Mouse (Mus musculus): ENCODE measurements around the gene Fam111a. TPM values are rescaled to one million over a fixed set of nuclear protein-coding genes. Genes with fewer than 3 reads are reported as not detected.

Gene Fam111a
- polyA plus RNA-seq, 1 experiment from 2014 or later = 18.4 TPM

DNA sequence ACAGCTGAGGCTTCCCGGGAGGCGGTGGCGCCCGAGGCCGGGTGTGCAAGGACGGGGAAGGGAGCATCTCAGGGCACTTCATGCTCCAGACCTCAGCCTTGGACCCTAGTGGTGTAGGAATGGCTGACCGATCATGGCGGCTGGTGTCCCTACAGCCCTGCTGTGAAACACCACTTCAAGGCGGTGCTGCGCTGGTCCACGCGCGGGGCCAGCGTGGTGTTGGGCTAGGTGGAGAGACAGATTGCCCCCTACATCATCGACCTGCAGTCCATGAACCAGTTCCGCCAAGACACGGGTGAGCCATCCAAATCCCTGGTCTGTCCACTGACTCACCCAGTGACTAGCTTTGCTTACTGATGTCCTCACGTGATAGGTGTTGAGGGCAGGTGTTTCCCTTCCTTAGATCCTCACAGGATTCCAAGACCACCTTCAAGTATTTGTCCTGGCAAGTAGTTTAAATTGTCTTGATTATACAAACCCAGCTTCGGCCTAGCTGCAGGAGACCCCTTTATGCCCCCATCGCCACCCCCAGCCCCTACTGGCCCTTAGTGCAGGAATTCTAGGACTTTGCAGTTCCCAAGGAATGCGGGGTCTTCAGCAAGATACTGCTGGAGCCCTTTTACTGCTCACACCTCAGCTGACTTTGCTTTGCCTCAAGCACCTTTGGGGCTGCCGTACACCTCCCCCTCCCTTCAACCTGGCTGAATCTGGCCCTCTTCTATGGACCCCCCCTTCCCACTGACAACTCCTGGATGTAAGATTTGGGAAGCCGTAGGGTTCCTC is 50.9 kb downstream of the Fam111a start:
- H3K27ac ChIP-seq = no peak overlapping the region
- peak; percentile 68 for ATAC-seq (ENCODE audit: low FRiP score)
- 20% methylated on average over 23 of the region's 23 CpGs for WGBS

DNA sequence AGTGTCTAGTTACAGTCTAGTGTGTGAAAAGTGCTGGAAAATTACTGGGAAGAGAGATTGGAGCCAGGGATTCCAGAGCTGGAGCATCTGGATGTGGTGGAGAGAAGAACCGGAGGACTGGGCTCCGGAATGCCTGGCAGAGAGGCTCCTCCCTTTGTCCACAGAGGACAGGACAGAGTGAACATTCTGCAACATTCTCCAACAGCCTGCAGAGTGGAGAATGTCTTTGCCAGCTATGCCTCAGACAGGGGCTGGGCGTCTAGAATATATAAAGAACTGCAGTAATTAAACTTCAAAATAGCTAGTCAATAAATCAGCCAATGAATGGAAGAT is 51.5 kb downstream of the Fam111a start:
- Histone ChIP-seq H3K4me2 (no peak overlapping the region), H3K27ac (no peak overlapping the region), H3K27me3 (peaks cover 9% of the 10 kb centered on the region), H3K4me3 (replicated peaks) (no peak overlapping the region), H3K4me1 (peaks cover 3% of the 10 kb centered on the region; the same call in 1 of the 2 replicates), H3K36me3 (replicated peaks) (no peaks in the 10 kb centered on the region), H3K9ac (no peak overlapping the region), H3K9me3 (no peaks in the 10 kb centered on the region)
- ATAC-seq (ENCODE audit: low FRiP score) = no peak
- 84% methylated on average over 3 of the region's 3 CpGs for WGBS

More for the DNA sequence above, 50.9 kb downstream of the Fam111a start:
- Histone ChIP-seq H3K4me1 (peaks cover 3% of the 10 kb centered on the region; the same call in 1 of the 2 replicates), H3K27me3 (peaks cover 9% of the 10 kb centered on the region), H3K9ac (peak overlapping the region; percentile 64), H3K4me2 (peak overlapping the region; percentile 98), H3K4me3 (replicated peaks) (peak overlapping the region; percentile 59), H3K9me3 (no peaks in the 10 kb centered on the region), H3K36me3 (replicated peaks) (no peaks in the 10 kb centered on the region)

DNA sequence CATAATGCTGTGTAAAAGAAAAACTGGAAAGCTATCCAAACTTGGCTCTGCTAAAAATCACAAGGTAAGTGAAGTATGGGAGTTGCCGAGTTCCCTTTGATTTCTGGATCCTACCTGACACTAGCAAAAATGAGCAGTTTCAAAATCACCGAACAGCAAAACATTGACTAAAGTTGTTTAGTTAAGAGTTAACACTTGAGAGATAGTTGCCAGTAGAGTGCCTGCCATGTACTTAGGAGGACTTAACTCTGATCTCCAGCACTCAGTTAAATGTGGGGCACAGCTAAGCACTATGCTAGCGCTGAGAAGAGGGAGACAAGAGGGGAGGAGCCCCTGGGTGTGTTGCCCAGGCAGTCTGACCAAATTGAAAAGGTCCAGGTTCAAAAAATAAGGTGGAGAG is 53.1 kb downstream of the Fam111a start:
- WGBS = 74% methylated on average over 3 of the region's 3 CpGs
- Histone ChIP-seq H3K9ac (no peak overlapping the region), H3K27me3 (peaks cover 9% of the 10 kb centered on the region), H3K4me2 (no peak overlapping the region), H3K27ac (no peak overlapping the region), H3K9me3 (no peaks in the 10 kb centered on the region), H3K4me1 (peaks cover 3% of the 10 kb centered on the region; the same call in 1 of the 2 replicates), H3K36me3 (replicated peaks) (no peaks in the 10 kb centered on the region), H3K4me3 (replicated peaks) (no peak overlapping the region)
- no peak for ATAC-seq (ENCODE audit: low FRiP score)

DNA sequence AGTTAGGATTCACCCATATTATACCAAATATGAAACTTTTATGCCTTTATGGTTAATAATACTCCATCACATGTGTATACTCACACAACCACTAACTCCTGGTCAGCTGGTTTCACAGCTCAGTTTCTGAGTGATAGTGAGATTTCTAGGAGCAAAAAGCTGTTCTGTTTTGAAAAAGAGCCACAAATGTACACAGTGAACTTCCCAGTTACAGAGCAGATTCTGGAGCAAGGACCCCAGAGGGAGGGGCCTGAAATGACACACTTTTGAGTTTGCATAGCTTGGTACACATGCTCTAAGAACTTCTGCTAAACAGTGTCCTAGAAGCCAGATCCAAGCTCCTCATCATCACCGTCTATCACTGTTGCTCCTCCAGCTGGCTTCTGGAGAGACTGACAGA is 54.1 kb downstream of the Fam111a start, which contains the start of gene Gm4952:
TSS of gene Gm4952 (plus strand) at position 301 of the 400 bp plus-strand sequence.
- H3K4me2 ChIP-seq = no peak within 1 kb of the TSS
- peaks cover 3% of the 10 kb centered on the region; the same call in 1 of the 2 replicates for H3K4me1 ChIP-seq
- no peak within 1 kb of the TSS for H3K9ac ChIP-seq
- H3K4me3 ChIP-seq (replicated peaks) = no peak within 1 kb of the TSS
- no peak within 1 kb of the TSS for H3K27ac ChIP-seq
- H3K36me3 ChIP-seq (replicated peaks) = no peaks in the 10 kb centered on the region
- no peaks in the 10 kb centered on the region for H3K9me3 ChIP-seq
- 75% methylated on average over 1 of the region's 1 CpGs for WGBS
- no peak for ATAC-seq (ENCODE audit: low FRiP score)
- H3K27me3 ChIP-seq = peaks cover 9% of the 10 kb centered on the region

GRCm38 (mm10) chr19:12600684-12601480 is 55.3 kb downstream of the Fam111a start:
- Histone ChIP-seq H3K9me3 (no peaks in the 10 kb centered on the region), H3K4me2 (no peak overlapping the region), H3K27ac (no peak overlapping the region), H3K27me3 (peaks cover 9% of the 10 kb centered on the region), H3K36me3 (replicated peaks) (no peaks in the 10 kb centered on the region), H3K4me3 (replicated peaks) (no peak overlapping the region), H3K9ac (no peak overlapping the region), H3K4me1 (no peaks in the 10 kb centered on the region)
- 44% methylated on average over 2 of the region's 2 CpGs for WGBS
- ATAC-seq (ENCODE audit: low FRiP score) = no peak

GRCm38 (mm10) chr19:12608336-12608735 is 62.8 kb downstream of the Fam111a start:
- Histone ChIP-seq H3K4me1 (no peaks in the 10 kb centered on the region), H3K27me3 (no peaks in the 10 kb centered on the region), H3K4me2 (no peak overlapping the region), H3K9ac (no peak overlapping the region), H3K4me3 (replicated peaks) (no peak overlapping the region), H3K36me3 (replicated peaks) (no peaks in the 10 kb centered on the region), H3K9me3 (no peaks in the 10 kb centered on the region), H3K27ac (no peak overlapping the region)
- ATAC-seq (ENCODE audit: low FRiP score) = no peak

DNA sequence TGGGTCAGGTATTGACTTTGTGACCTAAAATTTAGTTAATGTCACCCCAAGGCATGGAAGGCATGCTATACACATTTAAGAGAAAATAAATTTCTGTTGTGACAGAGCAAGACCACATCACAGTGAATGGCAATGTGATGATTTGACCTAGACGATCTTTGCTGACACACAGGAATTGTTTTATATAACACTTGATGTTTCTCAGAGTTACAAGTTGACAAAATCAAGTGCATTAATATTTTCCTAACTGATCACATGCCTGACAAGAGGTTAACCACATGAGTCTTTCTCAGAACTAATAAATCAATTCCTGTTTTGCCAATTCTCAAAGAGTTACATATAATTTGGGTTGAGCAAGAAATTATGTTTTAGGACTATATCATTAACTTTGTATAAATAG is 68.1 kb downstream of the Fam111a start:
- ATAC-seq (ENCODE audit: low FRiP score) = no peak
- Histone ChIP-seq H3K4me3 (replicated peaks) (no peak overlapping the region), H3K9me3 (no peaks in the 10 kb centered on the region), H3K27ac (no peak overlapping the region), H3K36me3 (replicated peaks) (no peaks in the 10 kb centered on the region), H3K4me1 (no peaks in the 10 kb centered on the region), H3K27me3 (no peaks in the 10 kb centered on the region), H3K4me2 (no peak overlapping the region), H3K9ac (no peak overlapping the region)
- WGBS = 93% methylated on average over 1 of the region's 1 CpGs

DNA sequence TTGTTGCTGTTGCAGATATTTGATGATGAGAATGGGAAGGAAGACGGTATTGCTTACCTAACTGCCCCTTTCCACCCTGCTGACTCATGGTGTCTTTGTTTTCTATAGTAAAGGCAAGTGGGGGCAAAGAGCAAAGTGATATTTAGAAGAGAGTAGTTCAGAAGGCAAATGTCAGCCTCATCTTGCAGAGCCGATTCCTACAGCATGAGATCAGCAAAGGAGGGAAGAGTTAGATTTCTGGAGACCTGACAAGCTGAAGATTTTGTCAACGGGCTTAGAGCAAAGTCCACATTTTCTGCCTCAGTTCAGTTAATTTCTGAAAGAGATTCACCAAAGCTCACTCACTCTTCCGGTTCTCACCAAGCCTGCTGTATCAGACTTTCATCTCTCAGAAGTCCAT is 87.6 kb downstream of the Fam111a start, which contains the start of gene Glyat:
TSS of gene Glyat (plus strand) at position 133 of the 400 bp plus-strand sequence.
- Histone ChIP-seq H3K27ac (no peak within 1 kb of the TSS), H3K27me3 (no peaks in the 10 kb centered on the region), H3K36me3 (replicated peaks) (no peaks in the 10 kb centered on the region), H3K4me3 (replicated peaks) (no peak within 1 kb of the TSS), H3K9me3 (no peaks in the 10 kb centered on the region), H3K4me2 (no peak within 1 kb of the TSS), H3K4me1 (no peaks in the 10 kb centered on the region), H3K9ac (no peak within 1 kb of the TSS)
- 80% methylated on average over 4 of the region's 4 CpGs for WGBS
- ATAC-seq (ENCODE audit: low FRiP score) = no peak

DNA sequence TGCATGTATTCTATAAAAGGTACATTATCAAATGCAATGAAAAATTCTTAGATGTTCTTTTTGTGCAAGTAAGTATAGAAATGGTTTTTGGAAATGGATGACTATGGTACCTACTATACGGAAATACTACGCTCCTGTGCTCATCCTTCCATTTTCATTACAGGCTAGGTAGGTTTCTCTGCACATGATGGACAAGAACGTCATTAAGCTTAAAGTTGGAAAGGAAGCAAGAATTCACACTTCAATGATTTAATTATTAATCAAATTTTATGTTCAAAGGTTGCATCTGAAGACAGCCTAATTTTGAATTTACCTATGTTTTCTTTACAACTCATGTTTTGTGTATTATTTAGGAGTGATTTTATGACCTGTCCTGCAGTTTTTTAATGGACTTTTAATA is 88.7 kb downstream of the Fam111a start:
- H3K27me3 ChIP-seq = no peaks in the 10 kb centered on the region
- WGBS = 85% methylated on average over 3 of the region's 3 CpGs

DNA sequence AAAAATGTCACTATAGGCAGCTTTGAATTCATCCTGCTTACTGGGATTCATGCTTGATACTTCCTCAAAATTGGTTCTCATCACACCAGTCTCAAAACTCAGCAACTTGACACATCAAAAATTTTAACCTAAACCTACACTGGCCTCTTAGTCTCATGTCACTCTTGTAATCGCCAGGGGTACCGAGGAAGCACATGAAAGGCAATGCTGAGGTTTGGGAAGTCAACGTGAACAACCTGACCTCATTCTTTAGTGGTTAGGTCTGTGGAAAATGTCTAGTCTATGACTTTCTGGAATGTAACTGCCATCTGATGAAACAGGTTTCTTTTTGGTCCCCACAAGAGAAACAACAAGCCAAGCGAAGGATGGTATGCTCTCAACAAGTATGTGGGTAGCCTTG is 89.4 kb downstream of the Fam111a start:
- Histone ChIP-seq H3K4me2 (no peak overlapping the region), H3K27me3 (no peaks in the 10 kb centered on the region), H3K9me3 (no peaks in the 10 kb centered on the region), H3K9ac (no peak overlapping the region), H3K36me3 (replicated peaks) (no peaks in the 10 kb centered on the region), H3K4me1 (no peaks in the 10 kb centered on the region), H3K4me3 (replicated peaks) (no peak overlapping the region), H3K27ac (no peak overlapping the region)
- no peak for ATAC-seq (ENCODE audit: low FRiP score)
- WGBS = 92% methylated on average over 4 of the region's 4 CpGs

More for the DNA sequence above, 88.7 kb downstream of the Fam111a start:
- no peak overlapping the region for H3K27ac ChIP-seq
- no peaks in the 10 kb centered on the region for H3K4me1 ChIP-seq
- no peak for ATAC-seq (ENCODE audit: low FRiP score)
- H3K4me2 ChIP-seq = no peak overlapping the region
- no peaks in the 10 kb centered on the region for H3K36me3 ChIP-seq (replicated peaks)
- no peak overlapping the region for H3K4me3 ChIP-seq (replicated peaks)
- no peak overlapping the region for H3K9ac ChIP-seq
- no peaks in the 10 kb centered on the region for H3K9me3 ChIP-seq

- no peaks in the 10 kb centered on the region for H3K9me3 ChIP-seq
- H3K4me1 ChIP-seq = no peaks in the 10 kb centered on the region
- WGBS = 77% methylated on average over 3 of the region's 3 CpGs
- H3K9ac ChIP-seq = no peak overlapping the region
- no peaks in the 10 kb centered on the region for H3K27me3 ChIP-seq
- no peak for ATAC-seq (ENCODE audit: low FRiP score)
- no peak overlapping the region for H3K27ac ChIP-seq
- no peak overlapping the region for H3K4me2 ChIP-seq
- no peak overlapping the region for H3K4me3 ChIP-seq (replicated peaks)
- no peaks in the 10 kb centered on the region for H3K36me3 ChIP-seq (replicated peaks)
These were observed 91.3 kb downstream of the Fam111a start for GRCm38 (mm10) chr19:12636863-12637262.

- ATAC-seq (ENCODE audit: low FRiP score) = no peak
- Histone ChIP-seq H3K9me3 (no peaks in the 10 kb centered on the region), H3K27ac (no peak overlapping the region), H3K9ac (no peak overlapping the region), H3K4me2 (no peak overlapping the region), H3K27me3 (no peaks in the 10 kb centered on the region), H3K4me3 (replicated peaks) (no peak overlapping the region), H3K36me3 (replicated peaks) (no peaks in the 10 kb centered on the region), H3K4me1 (no peaks in the 10 kb centered on the region)
- WGBS = 79% methylated on average over 1 of the region's 1 CpGs
These were observed 92.5 kb downstream of the Fam111a start for GRCm38 (mm10) chr19:12638049-12638448.

All from forebrain, embryonic 12.5 days (tissue).